Mouse (Mus musculus): Measurements from ENCODE around the gene Cfap57. TPM values are rescaled to one million over a fixed set of nuclear protein-coding genes. Genes with fewer than 3 reads are reported as not detected.

The Cfap57 gene
- polyA plus RNA-seq, 1 experiment from 2014 or later, result 0.19 TPM

Other genes starting within 250 kb of the Cfap57 start
- 10.7 and 14.5 TPM in 2 replicates for gene Szt2, start 211.5 kb downstream of the Cfap57 start, polyA plus RNA-seq (2014; fragmentation: Nextera tagmentation; extraction: Ambion mirVana)
- gene Med8, start 211.4 kb downstream of the Cfap57 start, polyA plus RNA-seq (2014; fragmentation: Nextera tagmentation; extraction: Ambion mirVana), result 87.1 and 99.7 TPM in 2 replicates
- 109 and 110 TPM in 2 replicates for gene Elovl1, start 192.7 kb downstream of the Cfap57 start, polyA plus RNA-seq (2014; fragmentation: Nextera tagmentation; extraction: Ambion mirVana)
- gene Cdc20, start 183.4 kb downstream of the Cfap57 start, polyA plus RNA-seq (2014; fragmentation: Nextera tagmentation; extraction: Ambion mirVana), result 219 and 230 TPM in 2 replicates
- 0.36 and 0.52 TPM in 2 replicates for gene Mpl, start 163.3 kb downstream of the Cfap57 start, polyA plus RNA-seq (2014; fragmentation: Nextera tagmentation; extraction: Ambion mirVana)
- 16.4 and 18.5 TPM in 2 replicates for gene Tie1, start 130.7 kb downstream of the Cfap57 start, polyA plus RNA-seq (2014; fragmentation: Nextera tagmentation; extraction: Ambion mirVana)
- gene 2610528J11Rik, start 93.8 kb downstream of the Cfap57 start, polyA plus RNA-seq (2014; fragmentation: Nextera tagmentation; extraction: Ambion mirVana), result 17.9 and 18.3 TPM in 2 replicates
- gene Tmem125, start 76.7 kb downstream of the Cfap57 start, polyA plus RNA-seq (2014; fragmentation: Nextera tagmentation; extraction: Ambion mirVana), result 5.0 and 6.5 TPM in 2 replicates
- gene Ebna1bp2, start within 50 bp of the Cfap57 start, polyA plus RNA-seq (2014; fragmentation: Nextera tagmentation; extraction: Ambion mirVana), result 137 and 147 TPM in 2 replicates
- gene Olfr62, start 38.2 kb upstream of the Cfap57 start, polyA plus RNA-seq (2014; fragmentation: Nextera tagmentation; extraction: Ambion mirVana), result not detected in 2 replicates
- not detected in 2 replicates for gene Olfr1342, start 72.0 kb upstream of the Cfap57 start, polyA plus RNA-seq (2014; fragmentation: Nextera tagmentation; extraction: Ambion mirVana)
- gene Olfr1341, start 82.7 kb upstream of the Cfap57 start, polyA plus RNA-seq (2014; fragmentation: Nextera tagmentation; extraction: Ambion mirVana), result not detected in 2 replicates
- gene Olfr1340, start 99.4 kb upstream of the Cfap57 start, polyA plus RNA-seq (2014; fragmentation: Nextera tagmentation; extraction: Ambion mirVana), result not detected in 2 replicates
- not detected in 2 replicates for gene Olfr1339, start 111.4 kb upstream of the Cfap57 start, polyA plus RNA-seq (2014; fragmentation: Nextera tagmentation; extraction: Ambion mirVana)
- not detected in 2 replicates for gene Olfr1338, start 138.0 kb upstream of the Cfap57 start, polyA plus RNA-seq (2014; fragmentation: Nextera tagmentation; extraction: Ambion mirVana)
- not detected in 2 replicates for gene Olfr1337, start 161.8 kb upstream of the Cfap57 start, polyA plus RNA-seq (2014; fragmentation: Nextera tagmentation; extraction: Ambion mirVana)
- gene Olfr1335, start 189.2 kb upstream of the Cfap57 start, polyA plus RNA-seq (2014; fragmentation: Nextera tagmentation; extraction: Ambion mirVana), result not detected in 2 replicates
- gene Olfr1333, start 215.5 kb upstream of the Cfap57 start, polyA plus RNA-seq (2014; fragmentation: Nextera tagmentation; extraction: Ambion mirVana), result not detected in 2 replicates
- not detected in 2 replicates for gene Olfr1331, start 243.9 kb upstream of the Cfap57 start, polyA plus RNA-seq (2014; fragmentation: Nextera tagmentation; extraction: Ambion mirVana)